Mouse (Mus musculus): ENCODE results near the gene Nfib. TPM values are rescaled to one million over a fixed set of nuclear protein-coding genes. Genes with fewer than 3 reads are reported as not detected.

Gene Nfib
- polyA plus RNA-seq, 1 experiment: 3.9 TPM

DNA sequence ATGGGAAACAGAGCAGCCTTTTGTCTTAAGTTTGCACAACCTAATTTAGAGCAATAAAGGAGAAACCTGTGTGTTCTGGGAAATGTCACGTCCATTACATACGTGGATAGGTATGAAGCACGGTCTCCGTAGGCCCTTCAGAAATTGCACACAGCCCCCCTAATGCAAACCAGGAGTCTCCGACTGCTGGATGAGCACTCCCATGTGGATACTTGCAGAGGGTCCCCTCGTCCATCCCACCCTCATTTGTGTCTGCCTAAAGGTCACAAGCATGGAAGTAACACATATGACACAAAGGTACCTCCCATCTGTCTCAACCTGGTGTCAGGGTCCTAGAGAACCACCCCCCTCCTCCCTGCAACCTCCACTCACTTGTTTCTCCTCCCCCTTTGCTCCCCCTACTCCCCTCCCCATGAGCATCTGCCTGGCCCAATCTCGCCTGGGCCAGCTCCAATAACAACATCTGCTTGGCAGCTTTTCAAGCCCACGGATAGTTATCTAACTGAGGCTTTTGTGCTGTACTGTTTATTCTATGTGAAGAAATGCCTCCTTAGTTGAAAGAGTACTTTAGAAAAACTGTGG lies 241.4 kb downstream of the Nfib start:
- DNase-seq: no peak
- Histone ChIP-seq H3K36me3 (ENCODE audit: control insufficient read depth, insufficient read depth, low read length) (no peaks in the 10 kb centered on the region), H3K27me3 (ENCODE audit: control insufficient read depth, insufficient read depth, low read length) (no peaks in the 10 kb centered on the region), H3K4me1 (replicated peaks; ENCODE audit: control insufficient read depth, insufficient read depth, low read length) (no peaks in the 10 kb centered on the region), H3K27ac (ENCODE audit: control insufficient read depth, insufficient read depth, low read length) (no peak overlapping the region), H3K4me3 (ENCODE audit: control insufficient read depth, insufficient read depth, low read length) (no peak overlapping the region)
- no peak for TF ChIP-seq CTCF (IDR thresholded peaks at IDR 0.05; ENCODE audit: borderline replicate concordance, control insufficient read depth, extremely low read depth, insufficient read depth, low read length, poor library complexity)
- TF ChIP-seq POLR2A (IDR thresholded peaks at IDR 0.05; ENCODE audit: control insufficient read depth, extremely low read depth, insufficient read depth, low read length, poor library complexity): no peak
- WGBS: 81% methylated on average over 8 of the region's 8 CpGs

DNA sequence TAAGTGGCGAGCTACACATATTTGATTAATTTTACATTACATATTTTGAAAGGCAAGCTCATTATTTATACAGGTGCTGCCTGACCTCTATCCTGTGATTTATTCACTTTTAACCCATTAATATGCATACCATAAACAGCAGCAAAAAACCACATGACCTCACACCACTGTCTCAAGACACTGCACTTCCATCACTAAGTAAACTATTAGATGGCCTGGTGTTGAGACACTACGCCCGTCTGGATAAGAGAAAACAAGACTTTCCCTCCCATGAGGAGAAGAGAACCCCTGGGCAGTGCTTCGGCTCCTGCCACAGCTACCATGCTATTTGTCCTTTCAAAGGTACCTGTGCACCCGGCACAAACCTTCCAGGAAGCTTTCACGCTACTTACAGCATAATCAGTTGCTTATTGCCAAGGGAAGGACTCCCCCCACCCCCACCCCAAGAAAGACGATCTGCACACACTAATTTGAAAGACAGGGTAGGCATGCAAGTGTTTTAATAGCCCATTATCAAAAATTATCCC lies 242.3 kb downstream of the Nfib start:
- TF ChIP-seq POLR2A (IDR thresholded peaks at IDR 0.05; ENCODE audit: control insufficient read depth, extremely low read depth, insufficient read depth, low read length, poor library complexity) (no peak), CTCF (IDR thresholded peaks at IDR 0.05; ENCODE audit: borderline replicate concordance, control insufficient read depth, extremely low read depth, insufficient read depth, low read length, poor library complexity) (no peak)
- no peaks in the 10 kb centered on the region for H3K4me1 ChIP-seq (replicated peaks; ENCODE audit: control insufficient read depth, insufficient read depth, low read length)
- no peak overlapping the region for H3K4me3 ChIP-seq (ENCODE audit: control insufficient read depth, insufficient read depth, low read length)
- no peak overlapping the region for H3K27ac ChIP-seq (ENCODE audit: control insufficient read depth, insufficient read depth, low read length)
- DNase-seq: no peak
- H3K27me3 ChIP-seq (ENCODE audit: control insufficient read depth, insufficient read depth, low read length): no peaks in the 10 kb centered on the region
- H3K36me3 ChIP-seq (ENCODE audit: control insufficient read depth, insufficient read depth, low read length): no peaks in the 10 kb centered on the region
- WGBS: 95% methylated on average over 7 of the region's 7 CpGs

DNA sequence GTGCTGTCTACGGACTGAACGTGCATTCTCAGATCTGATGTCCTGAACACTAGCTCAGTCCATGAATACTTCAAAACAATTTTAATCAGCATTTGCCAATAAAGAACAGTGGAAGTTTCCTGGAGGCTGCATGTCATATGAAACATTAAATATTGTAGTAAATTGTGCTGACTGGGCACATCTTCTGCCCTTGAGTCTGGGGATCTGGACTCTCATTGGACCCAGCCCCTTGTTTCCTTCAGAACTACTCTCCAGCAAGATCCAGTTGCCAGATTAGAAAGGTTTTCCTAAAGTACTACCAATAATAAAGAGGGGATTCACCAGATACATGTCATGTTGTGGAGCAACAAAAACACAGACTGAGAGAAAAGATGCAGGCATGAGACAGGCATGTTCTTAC lies 243.9 kb downstream of the Nfib start:
- no peaks in the 10 kb centered on the region for H3K36me3 ChIP-seq (ENCODE audit: control insufficient read depth, insufficient read depth, low read length)
- no peaks in the 10 kb centered on the region for H3K4me1 ChIP-seq (replicated peaks; ENCODE audit: control insufficient read depth, insufficient read depth, low read length)
- no peaks in the 10 kb centered on the region for H3K27me3 ChIP-seq (ENCODE audit: control insufficient read depth, insufficient read depth, low read length)
- H3K4me3 ChIP-seq (ENCODE audit: control insufficient read depth, insufficient read depth, low read length): no peak overlapping the region
- TF ChIP-seq POLR2A (IDR thresholded peaks at IDR 0.05; ENCODE audit: control insufficient read depth, extremely low read depth, insufficient read depth, low read length, poor library complexity) (no peak), CTCF (IDR thresholded peaks at IDR 0.05; ENCODE audit: borderline replicate concordance, control insufficient read depth, extremely low read depth, insufficient read depth, low read length, poor library complexity) (no peak)
- DNase-seq: no peak
- 92% methylated on average over 2 of the region's 2 CpGs for WGBS
- no peak overlapping the region for H3K27ac ChIP-seq (ENCODE audit: control insufficient read depth, insufficient read depth, low read length)

DNA sequence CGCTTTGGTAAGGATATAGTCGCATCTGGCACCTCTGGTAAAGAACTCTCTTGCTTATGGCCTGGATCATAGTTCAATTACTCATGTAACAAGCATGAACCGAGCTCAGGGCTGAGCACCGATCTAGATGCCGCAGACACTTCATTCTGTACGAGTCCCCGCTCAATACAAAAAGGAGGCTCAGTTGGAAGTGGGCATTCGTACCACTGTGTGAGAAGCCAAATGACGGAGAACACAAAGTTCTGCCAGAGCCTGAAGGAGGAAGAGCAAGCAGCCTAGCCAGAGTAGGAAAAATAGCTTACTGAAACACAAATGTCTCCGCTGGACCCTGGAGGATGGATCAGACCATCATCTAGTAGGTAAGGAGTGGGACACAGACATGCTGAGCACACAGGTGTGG lies 246.7 kb downstream of the Nfib start:
- no peaks in the 10 kb centered on the region for H3K36me3 ChIP-seq (ENCODE audit: control insufficient read depth, insufficient read depth, low read length)
- TF ChIP-seq CTCF (IDR thresholded peaks at IDR 0.05; ENCODE audit: borderline replicate concordance, control insufficient read depth, extremely low read depth, insufficient read depth, low read length, poor library complexity): no peak
- no peak for TF ChIP-seq POLR2A (IDR thresholded peaks at IDR 0.05; ENCODE audit: control insufficient read depth, extremely low read depth, insufficient read depth, low read length, poor library complexity)
- H3K27ac ChIP-seq (ENCODE audit: control insufficient read depth, insufficient read depth, low read length): no peak overlapping the region
- no peak for DNase-seq
- 92% methylated on average over 10 of the region's 10 CpGs for WGBS
- no peak overlapping the region for H3K4me3 ChIP-seq (ENCODE audit: control insufficient read depth, insufficient read depth, low read length)
- H3K4me1 ChIP-seq (replicated peaks; ENCODE audit: control insufficient read depth, insufficient read depth, low read length): no peaks in the 10 kb centered on the region
- no peaks in the 10 kb centered on the region for H3K27me3 ChIP-seq (ENCODE audit: control insufficient read depth, insufficient read depth, low read length)

DNA sequence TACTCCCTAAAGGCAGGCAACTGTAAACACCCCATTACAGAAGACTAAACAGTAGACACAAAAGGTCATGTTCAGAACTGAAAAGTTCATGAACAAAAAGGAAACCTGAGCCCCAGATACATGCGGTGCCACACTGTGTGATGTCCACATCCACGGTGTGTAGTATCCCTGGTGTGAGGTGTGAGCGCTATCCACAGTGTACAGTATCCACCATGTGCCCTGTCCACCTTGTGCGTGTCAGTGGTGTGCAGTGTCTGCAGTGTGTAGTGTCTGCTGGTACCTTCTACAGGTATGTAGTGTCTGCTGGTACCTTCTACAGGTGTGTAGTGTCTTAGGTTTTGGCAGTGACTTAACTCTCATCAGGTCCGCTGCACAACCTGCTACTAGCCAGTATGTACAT lies 248.6 kb downstream of the Nfib start:
- no peaks in the 10 kb centered on the region for H3K4me1 ChIP-seq (replicated peaks; ENCODE audit: control insufficient read depth, insufficient read depth, low read length)
- WGBS: 96% methylated on average over 5 of the region's 5 CpGs
- TF ChIP-seq POLR2A (IDR thresholded peaks at IDR 0.05; ENCODE audit: control insufficient read depth, extremely low read depth, insufficient read depth, low read length, poor library complexity) (no peak), CTCF (IDR thresholded peaks at IDR 0.05; ENCODE audit: borderline replicate concordance, control insufficient read depth, extremely low read depth, insufficient read depth, low read length, poor library complexity) (no peak)

DNA sequence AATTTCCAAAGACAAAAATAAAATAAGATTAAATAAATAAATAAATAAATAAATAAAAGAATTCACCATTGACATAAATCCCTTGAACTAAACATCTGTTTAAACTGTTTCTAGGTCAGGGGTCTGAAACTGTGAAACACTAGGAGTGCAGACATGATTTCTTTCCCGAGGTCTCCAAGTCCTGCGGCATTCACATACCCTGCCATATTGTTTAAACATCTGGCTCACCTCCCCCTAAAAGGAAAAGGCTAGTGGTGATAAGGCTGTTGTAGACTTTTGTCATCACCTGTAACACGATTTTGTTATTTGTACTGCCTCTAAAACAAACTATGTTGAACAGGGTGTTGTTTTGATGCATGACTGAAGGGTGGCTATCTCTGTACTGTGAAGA lies 249.2 kb downstream of the Nfib start:
- Histone ChIP-seq H3K27me3 (ENCODE audit: control insufficient read depth, insufficient read depth, low read length) (no peaks in the 10 kb centered on the region), H3K36me3 (ENCODE audit: control insufficient read depth, insufficient read depth, low read length) (no peaks in the 10 kb centered on the region), H3K4me1 (replicated peaks; ENCODE audit: control insufficient read depth, insufficient read depth, low read length) (no peaks in the 10 kb centered on the region), H3K4me3 (ENCODE audit: control insufficient read depth, insufficient read depth, low read length) (no peak overlapping the region), H3K27ac (ENCODE audit: control insufficient read depth, insufficient read depth, low read length) (no peak overlapping the region)
- 65% methylated on average over 3 of the region's 3 CpGs for WGBS
- no peak for DNase-seq
- TF ChIP-seq POLR2A (IDR thresholded peaks at IDR 0.05; ENCODE audit: control insufficient read depth, extremely low read depth, insufficient read depth, low read length, poor library complexity) (no peak), CTCF (IDR thresholded peaks at IDR 0.05; ENCODE audit: borderline replicate concordance, control insufficient read depth, extremely low read depth, insufficient read depth, low read length, poor library complexity) (no peak)

More for the DNA sequence above, 248.6 kb downstream of the Nfib start:
- no peaks in the 10 kb centered on the region for H3K36me3 ChIP-seq (ENCODE audit: control insufficient read depth, insufficient read depth, low read length)
- no peak overlapping the region for H3K4me3 ChIP-seq (ENCODE audit: control insufficient read depth, insufficient read depth, low read length)
- DNase-seq: no peak
- no peaks in the 10 kb centered on the region for H3K27me3 ChIP-seq (ENCODE audit: control insufficient read depth, insufficient read depth, low read length)
- H3K27ac ChIP-seq (ENCODE audit: control insufficient read depth, insufficient read depth, low read length): no peak overlapping the region

Data from thymus, adult 2 months (tissue).